Mouse (Mus musculus) MEL-GATA-1-ER (cell line): Measurements from ENCODE around the gene B3gnt2.
A peak's percentile ranks its signal among the peaks of the same experiment; 100 is the strongest.
"Not testable (repeated sequence)": the region's sequence is repeated elsewhere in the genome, so short reads cannot be mapped to it uniquely, and the experiment has no call there.

Experiments
- DNase-seq: peaks from one replicate; pipeline ENCODE4 v3.0.0-alpha.2; 2012; ENCODE audit warnings: low read depth; ENCODE audit errors: extremely low read depth

The B3gnt2 gene

GRCm38 (mm10) chr11:22735128-22735527 lies 125.6 kb downstream of the B3gnt2 start:
- DNase-seq: not testable (repeated sequence)

GRCm38 (mm10) chr11:22733936-22734335 lies 126.8 kb downstream of the B3gnt2 start:
- DNase-seq: no peak

GRCm38 (mm10) chr11:22732907-22733306 lies 127.9 kb downstream of the B3gnt2 start:
- no peak for DNase-seq

GRCm38 (mm10) chr11:22723096-22723495 lies 137.7 kb downstream of the B3gnt2 start:
- DNase-seq: no peak

GRCm38 (mm10) chr11:22720096-22720495 lies 140.7 kb downstream of the B3gnt2 start:
- DNase-seq: no peak

- no peak for DNase-seq
These were observed 141.2 kb downstream of the B3gnt2 start for GRCm38 (mm10) chr11:22719570-22719969.

GRCm38 (mm10) chr11:22718036-22718435 lies 142.7 kb downstream of the B3gnt2 start:
- DNase-seq: no peak

- no peak for DNase-seq
These were observed 149.4 kb downstream of the B3gnt2 start for GRCm38 (mm10) chr11:22711327-22711726.

GRCm38 (mm10) chr11:22710596-22710995 lies 150.2 kb downstream of the B3gnt2 start:
- DNase-seq: peak; percentile 41
